Mouse (Mus musculus): ENCODE data around the gene Clint1.

The Clint1 gene

GRCm38 (mm10) chr11:45932771-45933170, 80.9 kb downstream of the Clint1 start:
- no peak for DNase-seq (ENCODE audit: low spot score in 2 of 2)

GRCm38 (mm10) chr11:45937478-45937877, 85.6 kb downstream of the Clint1 start:
- DNase-seq (ENCODE audit: low spot score in 2 of 2): no peak

- DNase-seq (ENCODE audit: low spot score in 2 of 2): no peak
Observed at GRCm38 (mm10) chr11:45938917-45939316, 87.1 kb downstream of the Clint1 start.

- DNase-seq (ENCODE audit: low spot score in 2 of 2): no peak
Observed at GRCm38 (mm10) chr11:45942281-45942680, 90.4 kb downstream of the Clint1 start.

GRCm38 (mm10) chr11:45943108-45943705, 91.4 kb downstream of the Clint1 start:
- peak in 1 of 2 experiments; percentile 33 for DNase-seq (ENCODE audit: low spot score in 2 of 2)

- no peak for DNase-seq (ENCODE audit: low spot score in 2 of 2)
Observed at GRCm38 (mm10) chr11:45943891-45944642, 92.2 kb downstream of the Clint1 start.

- DNase-seq (ENCODE audit: low spot score in 2 of 2): peak; percentile 98
Observed at GRCm38 (mm10) chr11:45944643-45945156, 92.8 kb downstream of the Clint1 start, which contains the start of gene Lsm11. Gene Lsm11, minus strand, starts transcription at chr11:45944935.

GRCm38 (mm10) chr11:45946796-45947195, 94.9 kb downstream of the Clint1 start:
- DNase-seq (ENCODE audit: low spot score in 2 of 2): no peak

- DNase-seq (ENCODE audit: low spot score in 2 of 2): no peak
Observed at GRCm38 (mm10) chr11:45947491-45947890, 95.6 kb downstream of the Clint1 start.

GRCm38 (mm10) chr11:45955127-45955627, 103.3 kb downstream of the Clint1 start, which contains the start of gene Thg1l:
Gene Thg1l, minus strand, starts transcription at chr11:45955494.
- peak; percentile 84 to 86 for DNase-seq (ENCODE audit: low spot score in 2 of 2)

GRCm38 (mm10) chr11:45959598-45959997, 107.7 kb downstream of the Clint1 start:
- no peak for DNase-seq (ENCODE audit: low spot score in 2 of 2)

- no peak for DNase-seq (ENCODE audit: low spot score in 2 of 2)
Observed at GRCm38 (mm10) chr11:45960003-45960402, 108.2 kb downstream of the Clint1 start.

Measured in frontal cortex, postnatal 25 days (tissue).